Mouse (Mus musculus) bone marrow macrophage, adult 2 months (primary cell): Measurements from ENCODE around the gene Swsap1.

ENCODE experiments used
- CTCF ChIP-seq: IDR thresholded peaks from 2 replicates; pipeline ENCODE4 v1.5.1; 2012; ENCODE audit warnings: low read depth, mild to moderate bottlenecking, low read length, moderate library complexity
- POLR2A ChIP-seq: IDR thresholded peaks from 2 replicates; pipeline ENCODE4 v1.6.1; 2012; ENCODE audit warnings: mild to moderate bottlenecking, low read depth, low read length, borderline replicate concordance

DNA sequence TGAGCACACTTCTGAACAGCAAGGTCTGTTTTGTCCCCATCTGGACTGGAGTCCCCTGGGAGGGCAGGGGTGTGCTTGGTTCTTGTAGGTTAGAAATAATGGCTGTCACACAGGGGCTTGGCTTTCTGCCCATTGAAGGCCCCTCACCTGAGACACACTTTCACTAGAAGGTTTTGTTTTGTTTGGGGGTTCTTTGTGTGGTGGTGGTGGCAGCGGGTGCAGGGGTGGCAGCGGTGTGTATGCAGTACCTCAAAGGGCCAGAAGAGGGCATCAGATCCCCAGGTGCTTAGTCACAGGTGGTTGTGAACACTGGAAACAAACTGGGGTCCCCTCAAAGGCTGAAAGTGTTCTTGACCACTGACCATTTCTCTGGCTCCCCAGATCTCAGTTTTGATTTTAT is 22.4 kb downstream of the Swsap1 start:
- no peak for TF ChIP-seq POLR2A
- TF ChIP-seq CTCF: peak; percentile 62
